Comparison of ENCODE assay signal across 23 mouse cellular contexts in genomic region chr2:84426531-84426930, GRCm38 (mm10). TPM values are rescaled to one million over a fixed set of nuclear protein-coding genes. Genes with fewer than 3 reads are reported as not detected.
A peak's percentile ranks its signal among the peaks of the same experiment; 100 is the strongest.
DNase-seq lines count a peak whose midpoint lies in the region; ATAC-seq and TF ChIP-seq lines count a peak whose summit lies in the region.
"Had no signal": no experiment of that assay in that cellular context is flagged by ENCODE, and none has a peak within 500 bp of the region (broad histone marks: within the 10 kb centered on the region; RNA-seq: fewer than 3 reads in every experiment).

No protein-coding gene starts in this region.

- no peak for TF ChIP-seq CTCF in lung, embryonic 14.5 days (IDR thresholded peaks at IDR 0.05; ENCODE audit: low read depth)

- peak overlapping the region; percentile 20 for H3K4me2 ChIP-seq in kidney, embryonic 15.5 days
- peak overlapping the region; percentile 15; the same call in 1 of the 2 replicates for H3K4me2 ChIP-seq in lung, embryonic 14.5 days
- H3K4me2 ChIP-seq: embryonic facial prominence, embryonic 13.5 days; limb, embryonic 12.5 days; midbrain, embryonic 11.5 days; neural tube, embryonic 13.5 days had no signal

- ATAC-seq in kidney, embryonic 15.5 days (replicated peaks; ENCODE audit: low FRiP score): 0 out of 2 replicates have a peak, but pooled peaks have one; percentile 38
- ATAC-seq in lung, embryonic 14.5 days (ENCODE audit: insufficient read depth): no peak
- ATAC-seq in megakaryocyte, adult 5-6 weeks (ENCODE audit: poor library complexity, severe bottlenecking): peak; percentile 38
- ATAC-seq: activated CD4-positive, CD25-positive, alpha-beta regulatory T cell, adult 4 months; forebrain, postnatal 0 days; hindbrain, embryonic 16.5 days; Patski had no signal

- H3K9ac ChIP-seq in kidney, embryonic 15.5 days: no peak overlapping the region
- H3K9ac ChIP-seq in lung, embryonic 14.5 days: no peak overlapping the region
- H3K9ac ChIP-seq: embryonic facial prominence, embryonic 13.5 days; forebrain, postnatal 0 days; limb, embryonic 12.5 days; neural tube, embryonic 13.5 days had no signal

- WGBS in kidney, embryonic 15.5 days: 48% methylated on average over 4 of the region's 4 CpGs
- 67% methylated on average over 4 of the region's 4 CpGs for WGBS in lung, embryonic 14.5 days

- H3K27ac ChIP-seq in kidney, embryonic 15.5 days: peak overlapping the region; percentile 61
- no peak overlapping the region for H3K27ac ChIP-seq in lung, embryonic 14.5 days (ENCODE audit: low read depth)
- H3K27ac ChIP-seq in brown adipose tissue, adult 24 weeks (replicated peaks; ENCODE audit: low read depth, low read length): peak overlapping the region; percentile 56
- H3K27ac ChIP-seq: embryonic facial prominence, embryonic 13.5 days; limb, embryonic 12.5 days; neural tube, embryonic 13.5 days had no signal

- H3K4me1 ChIP-seq in kidney, embryonic 15.5 days: 0 out of 2 replicates have a peak, but pooled peaks cover 8% of the 10 kb centered on the region
- no peaks in the 10 kb centered on the region for H3K4me1 ChIP-seq in lung, embryonic 14.5 days (ENCODE audit: insufficient read depth)
- H3K4me1 ChIP-seq in brown adipose tissue, adult 24 weeks (ENCODE audit: control insufficient read depth, insufficient read depth, insufficient read length, low read length): no peaks in the 10 kb centered on the region

- H3K27me3 ChIP-seq in kidney, embryonic 15.5 days: no peaks in the 10 kb centered on the region
- no peaks in the 10 kb centered on the region for H3K27me3 ChIP-seq in lung, embryonic 14.5 days (ENCODE audit: insufficient read depth, low read length)
- H3K27me3 ChIP-seq: limb, embryonic 12.5 days had no signal

- H3K9me3 ChIP-seq in kidney, embryonic 15.5 days (replicated peaks): no peaks in the 10 kb centered on the region
- no peaks in the 10 kb centered on the region for H3K9me3 ChIP-seq in lung, embryonic 14.5 days (ENCODE audit: low read depth, low read length)
- H3K9me3 ChIP-seq: embryonic facial prominence, embryonic 13.5 days; limb, embryonic 12.5 days; neural tube, embryonic 13.5 days had no signal

- no peaks in the 10 kb centered on the region for H3K36me3 ChIP-seq in kidney, embryonic 15.5 days
- no peaks in the 10 kb centered on the region for H3K36me3 ChIP-seq in lung, embryonic 14.5 days (ENCODE audit: insufficient read depth)
- H3K36me3 ChIP-seq: embryonic facial prominence, embryonic 13.5 days; limb, embryonic 12.5 days; neural tube, embryonic 13.5 days had no signal

- H3K4me3 ChIP-seq in kidney, embryonic 15.5 days (replicated peaks): no peak overlapping the region
- H3K4me3 ChIP-seq in lung, embryonic 14.5 days (ENCODE audit: low read depth, low read length): no peak overlapping the region
- no peak overlapping the region for H3K4me3 ChIP-seq in brown adipose tissue, adult 24 weeks (ENCODE audit: insufficient read depth, low read depth, low read length)
- H3K4me3 ChIP-seq: embryonic facial prominence, embryonic 13.5 days; limb, embryonic 12.5 days; neural tube, embryonic 13.5 days had no signal

- no peak for DNase-seq in kidney, adult 18-20 months
- DNase-seq in lung, embryonic 14.5 days: no peak
- no peak for DNase-seq in lung, postnatal 25 days (ENCODE audit: low spot score)
- no peak for DNase-seq in left cerebral cortex, adult 18-20 months (ENCODE audit: low spot score in 2 of 2)
- no peak for DNase-seq in layer of hippocampus, adult 8-10 months (ENCODE audit: low spot score in 2 of 2)
- DNase-seq: adrenal gland, postnatal 14 days; cerebellum, adult 8-10 months; forebrain, postnatal 0 days; heart, adult 11 months; heart, postnatal 4 days; lung, postnatal 10 days; right cerebral cortex, postnatal 14 days; thymus, adult 2 months had no signal

RNA-seq across cellular contexts. Expression of gene Calcrl, which starts 1.3 kb away (rescaled TPM):
- 65.6 and 73.4 TPM in 2 replicates for polyA plus RNA-seq in kidney, embryonic 15.5 days (2015; fragmentation: Nextera tagmentation; extraction: Ambion mirVana)
- polyA plus RNA-seq in lung, embryonic 14.5 days (2014; fragmentation: Nextera tagmentation; extraction: Ambion mirVana): 42.3 and 47.3 TPM in 2 replicates
- 5.7 and 8.2 TPM in 2 replicates for polyA plus RNA-seq in brown adipose tissue, adult 24 weeks (2012; ENCODE audit: insufficient read depth, insufficient read length, missing spikeins)
- 17.8 and 25.6 TPM in 2 replicates for total RNA-seq in megakaryocyte, adult 5-6 weeks (2015)
- total RNA-seq in megakaryocyte, adult 5-6 weeks (2017): 49.4 and 66.0 TPM in 2 replicates
- 1 to 10 TPM; 3.7 to 5.9 TPM for total RNA-seq in left cerebral cortex, adult 18-20 months (2021)
- 10 to 100 TPM in 2 of 4 experiments, 1 to 10 TPM in 2; 9.6 to 12.6 (median 10.4) TPM for total RNA-seq in layer of hippocampus, adult 8-10 months (2022)
- polyA plus RNA-seq: Patski had no signal

RNA-seq across cellular contexts. Expression of gene Tfpi, which starts 50.0 kb away (rescaled TPM):
- 34.6 and 38.2 TPM in 2 replicates for polyA plus RNA-seq in kidney, embryonic 15.5 days (2015; fragmentation: Nextera tagmentation; extraction: Ambion mirVana)
- polyA plus RNA-seq in lung, embryonic 14.5 days (2014; fragmentation: Nextera tagmentation; extraction: Ambion mirVana): 63.1 and 66.3 TPM in 2 replicates
- polyA plus RNA-seq in brown adipose tissue, adult 24 weeks (2012; ENCODE audit: insufficient read depth, insufficient read length, missing spikeins): 3.3 and 5.7 TPM in 2 replicates
- 7.0 and 8.3 TPM in 2 replicates for total RNA-seq in megakaryocyte, adult 5-6 weeks (2015)
- 7.5 and 8.4 TPM in 2 replicates for total RNA-seq in megakaryocyte, adult 5-6 weeks (2017)
- total RNA-seq in left cerebral cortex, adult 18-20 months (2021): 1 to 10 TPM; 4.8 to 5.2 TPM
- total RNA-seq in layer of hippocampus, adult 8-10 months (2022): 1 to 10 TPM; 3.2 to 5.1 (median 4.4) TPM
